Mouse (Mus musculus) brain, embryonic 18.5 days (tissue): ENCODE results near the gene Amfr.
A peak's percentile ranks its signal among the peaks of the same experiment; 100 is the strongest.
"Not testable (repeated sequence)": the region's sequence is repeated elsewhere in the genome, so short reads cannot be mapped to it uniquely, and the experiment has no call there.

ENCODE experiments used
- DNase-seq: peaks from one replicate; pipeline ENCODE4 v3.0.0-alpha.2; 2012; ENCODE audit warnings: low read depth, low spot score

Amfr gene

DNA sequence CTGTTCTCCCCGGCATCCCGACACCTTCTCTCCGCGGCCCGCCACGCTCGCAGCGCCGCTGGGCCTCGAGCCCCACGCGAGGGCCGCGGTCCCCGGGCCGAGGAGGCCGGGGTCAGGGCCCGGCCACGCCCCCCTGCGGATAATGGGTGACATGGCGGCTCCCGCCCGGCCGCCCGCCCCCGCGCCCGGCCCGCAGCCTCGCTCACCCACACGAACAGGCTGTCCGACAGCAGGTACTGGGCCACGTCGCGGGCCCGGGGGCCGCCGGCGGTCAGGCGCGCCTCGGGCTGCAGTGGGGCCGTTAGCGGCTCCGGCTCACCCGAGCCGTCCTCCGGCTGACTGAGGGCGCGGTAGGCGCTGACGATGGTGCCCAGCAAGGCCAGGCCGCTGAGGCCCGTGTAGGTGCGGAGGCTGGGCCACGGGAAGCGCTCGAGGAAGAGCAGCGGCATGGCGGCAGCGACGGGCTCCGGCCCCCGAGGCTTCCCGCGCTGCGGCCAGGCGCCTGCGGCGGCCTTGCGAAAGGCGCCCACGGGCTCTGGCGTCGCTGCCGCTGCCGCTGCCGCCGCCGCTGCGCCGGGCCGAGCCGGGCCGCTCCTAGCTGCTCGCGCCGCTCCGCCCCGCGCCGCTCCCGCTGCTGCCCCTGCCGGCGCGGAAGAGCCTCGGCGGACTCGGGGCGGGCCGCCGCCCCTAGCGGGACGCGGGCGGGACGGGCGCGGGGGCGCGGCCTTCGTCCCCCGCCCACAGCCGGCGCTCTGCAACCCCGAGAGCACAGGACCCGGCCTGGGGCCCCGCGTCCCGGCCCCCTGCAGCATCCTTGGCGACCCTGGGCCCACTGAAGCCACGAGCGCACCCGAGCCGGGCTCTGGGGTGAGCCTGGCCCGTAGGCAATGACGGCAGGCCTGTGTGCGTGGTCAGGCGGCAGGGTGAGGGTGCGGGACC, at the start of gene Amfr:
Amfr (minus strand) TSS at position 830 of the 939 bp plus-strand sequence.
- no peak for DNase-seq

DNA sequence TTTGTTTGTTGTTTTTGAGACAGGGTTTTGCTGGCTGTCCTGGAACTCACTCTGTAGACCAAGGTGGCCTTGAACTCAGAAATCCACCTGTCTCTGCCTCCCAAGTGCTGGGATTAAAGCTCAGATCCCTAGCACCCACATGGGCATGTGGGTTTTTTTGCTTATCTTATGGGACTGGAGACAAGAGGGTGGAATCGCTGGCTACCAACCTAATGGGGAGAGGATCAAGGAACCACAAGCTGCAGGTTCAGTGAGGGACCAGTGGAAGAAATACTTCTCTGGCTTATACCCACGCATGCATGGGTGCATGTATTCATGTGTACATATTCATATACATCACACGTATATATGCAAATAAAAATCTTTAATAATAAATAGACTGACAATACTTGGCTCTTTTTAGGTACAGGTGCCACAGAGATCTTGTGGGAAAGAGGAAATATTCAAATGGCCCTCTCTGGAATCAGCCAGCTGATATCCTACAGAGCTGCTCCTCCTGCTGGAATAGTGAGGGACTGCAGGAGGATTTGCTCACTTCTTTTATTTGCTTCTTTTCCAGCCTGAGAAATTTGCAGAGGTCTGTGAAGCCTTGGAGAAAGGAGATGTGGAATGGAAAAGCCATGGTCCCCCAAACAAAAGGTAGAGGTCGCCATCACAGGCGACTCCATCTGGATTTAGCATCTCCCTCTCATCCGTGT, 44.7 kb upstream of the Amfr start:
- DNase-seq = no peak

DNA sequence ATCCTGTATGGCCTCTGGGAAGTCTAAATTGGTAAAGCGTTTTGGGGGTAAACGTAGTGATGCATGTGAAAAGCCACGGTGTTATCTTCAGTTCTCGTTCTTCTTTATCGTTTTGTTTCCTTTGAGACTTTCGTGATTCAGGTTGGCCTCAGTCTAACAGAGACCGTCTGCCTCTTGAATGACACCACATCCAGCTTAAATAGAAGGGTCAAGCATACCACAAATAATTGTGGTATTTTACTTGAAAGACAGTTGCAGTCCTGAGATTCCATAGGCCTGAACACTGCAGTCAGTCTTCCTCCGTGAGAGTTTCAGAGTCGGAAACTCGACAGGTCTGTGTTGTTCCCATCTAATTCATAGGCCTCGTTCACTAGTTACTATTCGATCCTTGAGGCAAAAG, 40.1 kb upstream of the Amfr start:
- DNase-seq = no peak

DNA sequence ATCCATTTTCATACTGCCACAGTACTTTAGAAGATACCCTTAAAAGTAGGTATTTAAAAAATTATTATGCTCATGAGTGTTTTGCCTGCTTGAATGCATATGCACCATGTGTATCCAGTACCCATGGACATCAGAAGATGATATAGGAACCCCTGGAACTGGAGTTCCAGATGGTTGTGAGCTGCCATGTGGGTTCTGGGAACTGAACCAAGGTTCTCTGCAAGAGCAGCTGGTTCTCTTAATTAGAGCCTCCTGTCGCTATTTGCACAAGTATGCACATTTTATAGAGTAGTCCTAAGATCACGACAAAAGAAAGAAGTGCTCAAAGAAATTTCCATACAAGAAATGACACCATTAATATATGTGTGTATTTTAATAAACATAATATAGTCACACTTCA, 35.2 kb upstream of the Amfr start:
- DNase-seq = no peak

DNA sequence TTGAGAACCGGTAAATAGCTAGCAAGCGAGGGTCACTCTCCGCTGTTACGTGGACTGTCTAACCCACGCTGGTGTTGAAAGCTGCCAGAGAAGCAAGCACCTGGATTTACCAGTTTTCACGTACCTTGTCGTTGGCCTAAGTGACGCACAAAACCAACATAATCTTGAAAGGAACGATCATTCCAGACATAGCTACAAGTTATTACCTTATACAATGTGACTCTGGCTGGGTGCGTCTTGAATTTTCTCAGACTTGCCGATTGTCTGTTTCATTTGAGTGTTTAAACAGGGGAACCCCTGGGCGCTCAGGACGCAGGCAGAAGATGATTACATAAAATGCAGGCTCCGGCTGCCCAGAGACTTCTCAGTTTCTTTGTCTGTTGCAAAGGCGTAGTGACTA, 25.2 kb upstream of the Amfr start:
- no peak for DNase-seq

DNA sequence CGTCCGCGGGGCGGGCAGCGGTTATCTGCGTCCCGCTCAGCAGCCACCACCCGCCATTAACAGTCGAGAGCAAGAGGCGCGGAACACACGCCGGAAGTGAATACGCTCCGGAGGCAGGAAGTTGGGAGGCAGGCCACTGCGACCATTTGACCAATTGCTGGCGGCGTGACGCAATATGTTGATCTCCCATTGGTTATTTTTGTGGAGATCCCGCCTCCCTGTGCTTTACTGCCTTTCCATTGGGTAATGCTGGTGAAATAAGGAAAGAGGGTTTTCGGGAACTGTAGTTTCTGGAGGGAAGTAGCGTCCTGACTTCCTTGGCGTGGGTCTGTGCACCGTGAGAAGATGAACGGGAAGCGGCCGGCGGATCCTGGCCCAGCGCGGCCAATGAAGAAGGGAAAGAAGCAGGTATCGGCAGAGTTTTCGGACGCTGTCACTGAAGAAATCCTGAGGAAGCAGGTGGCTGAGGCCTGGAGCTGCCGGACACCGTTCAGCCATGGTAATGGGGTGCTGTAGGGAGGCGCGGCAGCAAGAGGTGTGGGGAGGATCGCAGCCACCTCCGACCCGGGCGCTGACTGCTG, 24.4 kb upstream of the Amfr start, which contains the start of the genes Nudt21 and Ogfod1:
Nudt21 (minus strand) TSS at position 88 of the 581 bp plus-strand sequence.
Ogfod1 (plus strand) TSS at position 255 of the 581 bp plus-strand sequence.
- peak; percentile 98 for DNase-seq

DNA sequence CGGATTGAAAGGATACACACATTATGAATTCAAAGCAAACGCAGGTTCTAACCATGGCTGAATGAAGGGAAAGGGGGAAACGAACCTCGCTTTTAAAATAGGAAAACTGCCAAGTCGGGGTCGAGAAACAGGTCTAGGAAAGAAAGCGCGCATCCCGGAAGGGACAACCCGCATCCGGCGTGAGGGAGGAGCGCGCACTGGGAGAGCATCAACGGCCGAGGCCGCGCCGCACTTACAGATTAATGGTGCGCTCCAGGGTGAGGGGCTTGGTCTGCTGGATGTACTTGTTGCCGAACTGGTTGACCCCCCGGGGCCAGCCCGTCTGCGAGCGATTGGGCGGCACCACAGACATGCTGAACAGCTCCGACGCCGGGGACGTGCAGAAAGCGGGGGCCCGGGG, 23.9 kb upstream of the Amfr start:
- DNase-seq = not testable (repeated sequence)

DNA sequence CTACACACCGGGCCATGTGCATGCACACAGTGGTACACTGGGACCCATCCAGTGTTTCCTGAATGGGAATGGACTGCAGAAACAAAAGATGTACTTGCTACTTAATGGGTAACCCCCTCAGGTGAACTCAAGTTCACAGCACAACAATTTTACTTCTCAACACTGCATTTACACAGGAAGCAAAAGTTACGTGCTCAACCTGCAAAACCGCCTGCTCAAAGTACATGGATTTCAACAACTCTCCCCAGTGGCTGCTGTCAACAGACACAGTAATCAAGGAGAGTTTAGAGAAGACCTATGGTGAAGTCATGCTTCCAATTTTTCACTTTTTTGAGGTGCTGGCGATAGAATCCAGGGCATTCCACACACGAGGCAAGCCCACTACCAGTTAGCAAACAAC, 22.6 kb upstream of the Amfr start:
- DNase-seq = no peak

DNA sequence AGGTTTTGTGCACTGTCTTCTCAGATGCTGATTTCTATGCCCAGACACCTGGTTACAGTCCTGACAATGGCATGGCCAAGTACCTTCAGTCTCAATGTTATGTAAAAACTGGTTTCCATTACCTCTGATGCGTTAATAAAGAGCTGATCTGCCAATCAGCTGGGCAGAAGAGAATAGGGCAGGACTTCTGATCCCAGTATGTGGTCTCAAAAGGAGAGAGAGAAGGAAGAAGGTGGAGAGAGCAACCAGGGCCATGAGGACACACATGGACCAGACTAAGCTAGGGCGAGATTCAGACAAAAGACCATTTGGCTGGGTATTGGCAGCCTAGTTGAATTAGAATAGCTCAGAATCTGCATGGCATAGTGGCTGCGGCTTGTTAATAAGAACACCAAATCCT, 21.0 kb upstream of the Amfr start:
- DNase-seq = no peak

DNA sequence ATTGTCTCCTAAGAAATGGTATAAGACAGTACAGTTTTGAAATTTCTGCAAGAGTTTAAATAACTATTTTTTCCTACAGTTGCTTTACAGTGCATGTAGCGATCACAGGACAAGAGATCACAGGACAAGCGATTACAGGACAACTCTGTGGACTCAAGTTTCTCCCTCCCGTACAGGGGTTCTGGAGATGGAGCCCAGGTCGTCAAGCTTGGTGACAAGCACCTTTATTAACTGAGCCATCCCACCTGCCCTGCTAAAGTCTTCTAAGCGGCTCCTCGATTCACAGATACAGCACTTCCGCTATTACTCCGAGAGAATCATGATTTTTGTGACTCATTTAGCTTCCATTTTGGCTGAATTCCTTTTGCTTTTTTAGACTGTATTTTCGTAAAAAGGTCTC, 17.1 kb upstream of the Amfr start:
- no peak for DNase-seq

DNA sequence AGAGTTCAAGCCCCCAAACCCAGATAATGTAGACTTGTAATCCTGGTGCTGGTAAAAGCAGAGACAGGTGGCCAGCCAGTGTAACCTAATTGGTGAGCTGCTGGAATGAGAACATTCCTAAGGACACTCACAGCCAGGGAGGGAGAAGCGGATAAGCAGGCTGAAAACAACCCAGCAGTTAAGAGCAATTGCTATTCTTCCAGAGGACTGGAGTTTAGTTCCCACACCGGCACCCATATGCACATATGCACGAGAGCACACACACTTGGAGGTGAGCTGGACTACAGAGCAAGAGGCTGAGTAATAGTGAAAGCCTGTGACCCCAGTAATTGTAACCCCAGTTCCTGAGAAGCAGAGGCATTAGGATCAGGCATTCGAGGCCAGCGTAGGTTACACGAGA, 11.3 kb upstream of the Amfr start:
- DNase-seq = no peak

DNA sequence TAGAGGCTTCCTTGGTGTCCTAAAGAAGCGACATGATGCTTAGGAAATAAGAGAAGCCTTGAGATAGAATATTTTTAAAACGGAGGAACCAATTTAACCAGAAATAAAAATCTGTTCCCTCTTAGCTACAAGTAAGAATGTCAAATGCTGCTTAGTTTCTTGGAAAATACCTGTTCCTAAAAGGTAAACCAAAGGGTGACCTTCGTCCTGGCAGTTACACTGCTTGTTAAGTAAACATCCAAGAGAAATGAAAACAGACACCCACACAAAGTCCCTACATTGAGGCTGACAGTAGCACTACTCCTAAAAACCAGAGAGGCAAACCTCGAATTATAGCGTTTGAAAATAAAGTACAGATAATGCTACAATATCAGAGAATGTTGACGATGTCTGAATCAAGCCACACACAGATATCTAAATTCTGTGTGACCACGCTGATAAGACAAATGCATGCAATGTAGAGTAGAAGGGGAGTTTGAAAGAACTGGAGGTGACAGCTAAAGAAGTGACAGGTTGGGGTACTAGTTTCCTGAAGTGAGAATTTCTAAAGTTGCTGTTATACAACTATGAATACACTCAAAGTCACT, 477 bp upstream of the Amfr start:
- no peak for DNase-seq

DNA sequence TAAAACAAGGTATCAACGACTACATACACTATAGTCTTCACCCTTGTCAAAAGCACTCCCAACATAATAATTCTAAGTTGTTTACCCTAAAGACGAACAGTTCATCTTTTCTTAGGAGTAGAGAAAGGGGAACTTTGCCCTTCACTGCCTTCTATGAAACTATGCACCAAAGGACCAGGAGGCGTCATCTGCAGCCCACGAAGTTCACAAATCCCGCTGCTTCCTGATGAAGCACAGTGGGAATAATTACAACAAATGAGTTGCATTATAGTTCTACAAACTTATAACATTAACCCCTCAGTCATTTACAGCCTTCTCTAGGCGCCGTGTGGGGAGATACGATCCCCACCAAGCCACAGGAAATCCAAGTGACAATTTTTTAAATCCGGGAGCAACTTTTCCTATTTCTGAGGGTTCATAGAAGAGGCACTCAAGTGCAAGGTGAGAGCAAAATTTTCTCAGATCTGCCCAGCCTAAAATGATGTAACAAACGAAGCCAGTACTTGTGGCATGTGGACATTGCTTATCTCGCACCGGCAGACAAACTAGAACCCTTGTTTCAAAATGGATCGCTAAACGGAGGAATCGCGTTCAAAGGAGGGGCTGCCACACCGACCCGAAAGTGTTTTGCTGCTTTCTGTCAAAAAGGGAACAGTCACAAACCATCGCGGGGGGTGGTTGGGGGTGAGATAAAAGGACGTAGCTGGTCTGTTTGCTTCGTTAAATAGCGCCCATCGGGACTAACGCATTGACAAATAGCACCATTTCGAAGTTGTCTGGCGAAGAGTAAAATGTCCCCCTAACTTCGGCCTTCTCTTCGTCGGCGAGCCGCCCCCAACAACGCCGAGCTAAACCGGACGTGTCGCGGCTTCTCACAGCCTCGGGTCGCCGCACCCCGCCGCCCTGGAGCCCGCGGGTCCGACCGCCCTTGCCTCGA, 1.3 kb downstream of the Amfr start:
- no peak for DNase-seq

DNA sequence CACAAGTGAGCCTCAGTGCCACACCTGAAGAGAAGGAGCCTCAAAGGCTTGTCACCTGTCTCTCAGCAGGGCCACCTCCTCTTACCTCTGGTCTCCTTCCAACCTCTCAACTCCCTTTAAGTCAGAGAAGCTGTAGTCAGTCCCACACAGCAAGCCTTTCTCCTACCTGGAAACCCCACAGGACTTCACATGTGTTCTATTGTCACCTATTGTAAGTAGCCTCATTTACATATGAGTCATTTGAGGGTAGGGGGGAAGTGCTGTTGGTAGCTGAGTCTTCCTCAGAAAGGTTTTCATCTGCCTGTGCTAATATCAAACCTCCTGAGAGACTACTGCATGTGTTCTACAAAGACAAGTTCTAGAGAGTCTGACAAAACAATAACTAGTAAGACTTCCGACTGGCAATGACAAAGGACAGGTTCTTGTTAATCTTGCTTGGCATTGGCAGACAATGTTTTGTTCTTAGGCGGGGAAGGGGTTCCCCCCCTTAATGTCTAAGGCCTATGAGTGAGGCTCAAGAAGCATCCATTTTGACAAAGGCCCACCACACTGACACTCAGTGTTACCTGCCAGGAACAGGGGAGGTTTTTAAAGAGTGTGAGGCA, 2.4 kb downstream of the Amfr start:
- DNase-seq = no peak

DNA sequence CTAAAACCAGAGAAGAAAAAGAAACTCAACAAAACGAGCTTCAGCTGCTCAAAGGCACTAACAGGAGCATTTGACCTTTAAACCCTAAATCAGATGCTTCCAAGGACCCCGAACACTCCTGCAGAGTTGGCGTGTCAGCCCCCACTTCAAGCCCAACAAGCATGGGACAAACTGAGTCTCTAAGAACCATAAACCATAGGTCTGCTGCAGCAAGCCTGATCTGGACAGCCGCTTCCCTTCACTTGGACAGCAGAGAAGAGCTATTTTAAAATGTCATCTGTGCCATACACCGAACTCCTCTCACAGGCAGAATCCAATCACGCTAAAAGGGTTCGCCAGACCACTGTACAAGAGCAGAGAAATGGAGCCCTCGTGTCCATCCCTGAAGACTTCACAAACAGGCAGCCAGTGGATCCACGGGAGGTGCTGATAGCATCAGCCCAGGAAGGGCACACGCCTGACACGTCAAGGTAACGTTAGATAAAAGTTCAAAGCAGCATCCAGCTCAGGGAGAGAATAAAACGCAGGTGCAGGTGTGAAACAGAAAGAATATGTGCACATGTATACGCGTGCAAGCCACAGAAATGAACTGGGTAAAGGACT, 3.3 kb downstream of the Amfr start:
- DNase-seq = no peak

DNA sequence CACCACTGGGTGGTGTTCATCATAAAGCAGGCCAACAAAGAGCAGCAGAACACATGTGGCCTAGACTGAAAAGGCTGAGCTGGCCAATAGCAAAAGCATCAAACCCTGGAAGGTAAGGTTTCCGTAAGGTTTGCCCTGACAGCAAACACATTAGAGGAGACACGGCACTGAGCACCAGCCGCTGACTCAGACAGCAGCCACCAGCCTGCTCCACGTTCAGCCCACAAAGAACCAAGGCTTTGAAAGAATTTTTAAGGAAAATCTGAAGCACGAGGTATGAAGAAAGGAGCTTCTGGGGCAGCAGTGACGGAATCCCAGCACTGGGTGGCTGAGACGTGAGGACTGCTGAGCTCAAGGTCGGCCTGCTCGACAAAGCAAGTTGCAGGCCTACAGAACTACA, 8.5 kb downstream of the Amfr start:
- DNase-seq = no peak

DNA sequence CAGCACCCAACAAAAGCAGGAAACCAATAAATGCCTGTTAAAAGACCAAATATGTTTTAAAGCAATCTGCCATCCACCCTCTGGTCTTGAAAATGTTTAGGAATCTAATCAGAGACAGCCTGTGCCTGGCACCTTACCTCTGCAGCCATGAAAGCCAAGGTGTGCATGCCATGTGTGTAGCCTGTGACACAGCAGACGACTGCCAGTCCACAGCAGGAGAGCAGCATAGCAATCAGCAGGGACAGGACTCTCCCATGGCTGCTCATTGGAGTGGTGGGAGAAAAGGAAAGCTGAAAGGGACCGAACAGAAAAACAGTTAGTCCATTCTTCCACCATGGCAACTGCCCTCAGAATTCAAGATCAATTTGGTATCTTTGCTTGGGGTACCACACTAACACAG, 13.7 kb downstream of the Amfr start:
- no peak for DNase-seq

DNA sequence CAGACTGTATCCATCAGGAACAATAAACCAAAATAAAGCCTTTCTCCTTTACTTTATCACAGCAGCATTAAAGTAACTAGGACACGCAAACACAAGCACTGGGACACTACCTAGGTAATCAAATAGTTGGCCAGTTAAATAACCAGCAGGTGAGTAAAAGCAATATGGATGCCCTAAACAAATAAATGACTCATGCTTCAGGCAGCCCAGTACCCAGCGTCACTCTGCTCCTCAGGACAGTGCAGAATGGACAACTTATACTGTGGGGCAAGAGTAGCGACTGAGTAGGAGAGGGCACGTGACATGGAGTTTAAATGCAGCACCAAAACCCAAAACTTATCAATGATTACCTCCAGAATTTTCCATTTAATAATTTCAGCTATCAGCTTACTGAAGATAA, 22.9 kb downstream of the Amfr start:
- DNase-seq = no peak

DNA sequence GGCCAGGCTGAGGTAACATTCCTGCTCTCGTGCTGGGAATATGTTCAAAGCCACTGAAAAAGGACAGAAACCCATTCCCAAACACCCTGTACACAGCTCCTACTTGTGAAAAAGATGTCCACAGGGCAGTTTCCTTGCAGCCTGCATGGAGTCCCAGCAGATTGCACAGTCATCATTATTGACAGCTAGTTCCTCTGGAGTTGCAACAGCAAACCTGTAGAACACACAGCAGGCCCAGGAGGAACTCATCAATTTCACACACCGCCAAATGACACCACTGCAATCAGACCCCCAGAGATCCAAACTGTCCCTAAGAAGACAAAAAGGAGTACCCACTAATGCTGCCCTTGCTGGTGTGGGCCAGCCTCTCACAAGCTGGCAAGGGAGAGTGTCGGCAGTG, 27.9 kb downstream of the Amfr start:
- no peak for DNase-seq

DNA sequence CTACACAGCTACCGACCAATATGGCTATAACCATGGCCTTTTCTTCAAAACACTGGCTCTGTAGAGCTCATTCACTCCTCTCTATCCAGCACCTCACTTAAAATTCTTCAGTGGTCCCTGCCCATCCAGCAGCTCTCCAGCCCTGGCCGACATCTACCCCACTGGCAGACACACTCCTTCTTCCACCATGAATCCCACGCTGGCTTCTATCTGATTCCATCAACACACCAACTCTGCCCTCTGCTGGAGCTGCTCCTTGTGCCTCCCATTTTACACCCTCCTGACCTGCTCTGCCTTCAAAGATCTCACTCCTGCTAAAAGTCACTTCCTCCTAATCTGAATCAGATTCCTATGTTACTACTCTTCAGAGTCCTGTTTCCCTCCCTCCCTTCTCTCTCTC, 28.8 kb downstream of the Amfr start:
- DNase-seq = no peak
